Mouse (Mus musculus) myocyte (in vitro differentiated cells): ENCODE results near the gene Macrod1. TPM values are rescaled to one million over a fixed set of nuclear protein-coding genes. Genes with fewer than 3 reads are reported as not detected.

ENCODE experiments used
- H3K27me3 ChIP-seq: one replicate; pipeline ENCODE4 v1.6.1; 2011; ENCODE audit not compliant: control insufficient read depth, insufficient read depth, insufficient read length
- H3K36me3 ChIP-seq: one replicate; pipeline ENCODE4 v1.6.1; 2011; ENCODE audit not compliant: control insufficient read depth, insufficient read depth
- H3K4me2 ChIP-seq: one replicate; pipeline ENCODE4 v1.6.1; 2011; ENCODE audit warnings: low read depth, control low read depth
- H3K4me3 ChIP-seq: one replicate; pipeline ENCODE4 v1.5.1; 2011; ENCODE audit warnings: mild to moderate bottlenecking, control low read depth, moderate library complexity
- H3K79me2 ChIP-seq: one replicate; pipeline ENCODE4 v1.6.1; 2011; ENCODE audit not compliant: control insufficient read depth, insufficient read depth
- H3ac ChIP-seq: one replicate; pipeline ENCODE4 v1.6.1; 2011; ENCODE audit not compliant: control insufficient read depth, insufficient read length
- CEBPB ChIP-seq: IDR thresholded peaks from 2 replicates; pipeline ENCODE4 v1.6.1; 2011; ENCODE audit warnings: mild to moderate bottlenecking, moderate library complexity; ENCODE audit not compliant: poor library complexity, insufficient read depth, severe bottlenecking
- E2F4 ChIP-seq: IDR thresholded peaks from one replicate; pipeline ENCODE4 v1.6.1; 2011; ENCODE audit warnings: mild to moderate bottlenecking, control low read depth, moderate library complexity; ENCODE audit not compliant: insufficient read depth
- MAX ChIP-seq: IDR thresholded peaks from one replicate; pipeline ENCODE4 v1.6.1; 2011; ENCODE audit warnings: low read depth, mild to moderate bottlenecking, control low read depth
- MYOD1 ChIP-seq, 3 experiments: IDR thresholded peaks; one replicate each; pipeline ENCODE4 v1.6.1; 2011; ENCODE audit warnings: control low read depth in 2 of 3, low read depth in 2 of 3, mild to moderate bottlenecking in 2 of 3, moderate library complexity in 1 of 3; ENCODE audit not compliant: insufficient read length in 2 of 3, control insufficient read depth in 1 of 3
- MYOG ChIP-seq, 3 experiments: IDR thresholded peaks; one replicate each; pipeline ENCODE4 v1.6.1; 2011; ENCODE audit warnings: control low read depth in 2 of 3, low read depth in 2 of 3, mild to moderate bottlenecking in 2 of 3; ENCODE audit not compliant: insufficient read length in 2 of 3, control insufficient read depth in 1 of 3, insufficient read depth in 1 of 3
- POLR2A ChIP-seq: IDR thresholded peaks from one replicate; pipeline ENCODE4 v1.6.1; 2011; ENCODE audit warnings: low read depth, mild to moderate bottlenecking, control low read depth, moderate library complexity; ENCODE audit not compliant: insufficient read length
- POLR2AphosphoS2 ChIP-seq: IDR thresholded peaks from one replicate; pipeline ENCODE4 v1.6.1; 2011; ENCODE audit warnings: low read depth, control low read depth; ENCODE audit not compliant: insufficient read length
- REST ChIP-seq: IDR thresholded peaks from one replicate; pipeline ENCODE4 v1.6.1; 2011; ENCODE audit warnings: mild to moderate bottlenecking, control low read depth, moderate library complexity; ENCODE audit not compliant: insufficient read depth, insufficient read length
- SRF ChIP-seq: IDR thresholded peaks from one replicate; pipeline ENCODE4 v1.6.1; 2011; ENCODE audit warnings: low read depth; ENCODE audit not compliant: control insufficient read depth, insufficient read length
- TCF12 ChIP-seq: IDR thresholded peaks from one replicate; pipeline ENCODE4 v1.6.1; 2011; ENCODE audit warnings: mild to moderate bottlenecking, control low read depth; ENCODE audit not compliant: poor library complexity, insufficient read depth, severe bottlenecking
- TCF3 ChIP-seq: IDR thresholded peaks from one replicate; pipeline ENCODE4 v1.6.1; 2011; ENCODE audit warnings: low read depth, control low read depth; ENCODE audit not compliant: insufficient read length
- USF1 ChIP-seq: IDR thresholded peaks from one replicate; pipeline ENCODE4 v1.6.1; 2011; ENCODE audit warnings: low read depth, mild to moderate bottlenecking, control low read depth, moderate library complexity
- polyA plus RNA-seq: library from polyadenylated mRNA; unstranded; fragments of >200 nt; fragmentation: generic; extraction: Trizol; gene quantifications from one replicate; pipeline ENCODE4 v1.2.1, GENCODE M21; 2012; ENCODE audit warnings: missing spikeins

Macrod1 gene
- polyA plus RNA-seq, 1 experiment: 82.4 TPM

GRCm38 (mm10) chr19:7122277-7122676 lies 65.7 kb downstream of the Macrod1 start:
- TF ChIP-seq MYOG (IDR thresholded peaks at IDR 0.05; ENCODE audit: control insufficient read depth in 1 of 3, insufficient read depth in 1 of 3, insufficient read length in 2 of 3, low read depth in 2 of 3) (no peak), CEBPB (no peak), TCF3 (no peak), SRF (no peak), REST (no peak)
- Histone ChIP-seq H3K4me3 (no peak overlapping the region), H3K27me3 (no peaks in the 10 kb centered on the region), H3K4me2 (no peak overlapping the region), H3ac (no peak overlapping the region), H3K36me3 (no peaks in the 10 kb centered on the region), H3K79me2 (no peaks in the 10 kb centered on the region)

- Histone ChIP-seq H3K4me2 (no peak overlapping the region), H3K27me3 (no peaks in the 10 kb centered on the region), H3K4me3 (no peak overlapping the region), H3ac (no peak overlapping the region), H3K79me2 (no peaks in the 10 kb centered on the region), H3K36me3 (no peaks in the 10 kb centered on the region)
- no peak for TF ChIP-seq POLR2AphosphoS2
- peak in 2 of 3 experiments; percentile 4 to 23 for TF ChIP-seq MYOD1 (IDR thresholded peaks at IDR 0.05; ENCODE audit: control insufficient read depth in 1 of 3, insufficient read length in 2 of 3, low read depth in 2 of 3)
- peak in 2 of 3 experiments; percentile 8 to 31 for TF ChIP-seq MYOG (IDR thresholded peaks at IDR 0.05; ENCODE audit: control insufficient read depth in 1 of 3, insufficient read depth in 1 of 3, insufficient read length in 2 of 3, low read depth in 2 of 3)
- TF ChIP-seq REST: no peak
- TF ChIP-seq USF1: no peak
- no peak for TF ChIP-seq TCF12
- TF ChIP-seq CEBPB: no peak
Measured at GRCm38 (mm10) chr19:7122698-7123306, 66.2 kb downstream of the Macrod1 start.

- no peak for TF ChIP-seq SRF
- TF ChIP-seq E2F4: no peak
- no peak for TF ChIP-seq REST
- peak; percentile 89 for TF ChIP-seq TCF3
- TF ChIP-seq MYOD1 (IDR thresholded peaks at IDR 0.05; ENCODE audit: control insufficient read depth in 1 of 3, insufficient read length in 2 of 3, low read depth in 2 of 3): peak; percentile 72 to 99 (median 98)
- TF ChIP-seq MYOG (IDR thresholded peaks at IDR 0.05; ENCODE audit: control insufficient read depth in 1 of 3, insufficient read depth in 1 of 3, insufficient read length in 2 of 3, low read depth in 2 of 3): peak; percentile 69 to 97 (median 90)
- TF ChIP-seq CEBPB: peak; percentile 80; the same call in 1 of the 2 replicates
- no peak for TF ChIP-seq USF1
- TF ChIP-seq POLR2AphosphoS2: no peak
- peak; percentile 95 for TF ChIP-seq TCF12
- no peak for TF ChIP-seq MAX
- no peak for TF ChIP-seq POLR2A
- no peak overlapping the region for H3ac ChIP-seq
- no peaks in the 10 kb centered on the region for H3K36me3 ChIP-seq
- H3K4me2 ChIP-seq: peak overlapping the region; percentile 6
- H3K27me3 ChIP-seq: no peaks in the 10 kb centered on the region
- no peaks in the 10 kb centered on the region for H3K79me2 ChIP-seq
- no peak overlapping the region for H3K4me3 ChIP-seq
Measured at GRCm38 (mm10) chr19:7125526-7126156, 69.0 kb downstream of the Macrod1 start.

- no peaks in the 10 kb centered on the region for H3K36me3 ChIP-seq
- peak overlapping the region; percentile 6 for H3K4me2 ChIP-seq
- no peak overlapping the region for H3K4me3 ChIP-seq
- no peaks in the 10 kb centered on the region for H3K79me2 ChIP-seq
- peak in 2 of 3 experiments; percentile 42 to 84 for TF ChIP-seq MYOG (IDR thresholded peaks at IDR 0.05; ENCODE audit: control insufficient read depth in 1 of 3, insufficient read depth in 1 of 3, insufficient read length in 2 of 3, low read depth in 2 of 3)
- no peak for TF ChIP-seq CEBPB
- peak; percentile 18 for TF ChIP-seq TCF12
- no peak for TF ChIP-seq REST
- no peak for TF ChIP-seq MAX
- TF ChIP-seq POLR2AphosphoS2: no peak
- TF ChIP-seq TCF3: no peak
- TF ChIP-seq MYOD1 (IDR thresholded peaks at IDR 0.05; ENCODE audit: control insufficient read depth in 1 of 3, insufficient read length in 2 of 3, low read depth in 2 of 3): peak in 2 of 3 experiments; percentile 78 to 80
- no peak for TF ChIP-seq E2F4
- no peak for TF ChIP-seq POLR2A
- TF ChIP-seq USF1: no peak
- TF ChIP-seq SRF: no peak
- no peaks in the 10 kb centered on the region for H3K27me3 ChIP-seq
- no peak overlapping the region for H3ac ChIP-seq
Measured at GRCm38 (mm10) chr19:7126209-7126608, 69.6 kb downstream of the Macrod1 start.

GRCm38 (mm10) chr19:7126933-7127332 lies 70.3 kb downstream of the Macrod1 start:
- H3K4me3 ChIP-seq: no peak overlapping the region
- TF ChIP-seq USF1 (no peak), MYOG (IDR thresholded peaks at IDR 0.05; ENCODE audit: control insufficient read depth in 1 of 3, insufficient read depth in 1 of 3, insufficient read length in 2 of 3, low read depth in 2 of 3) (no peak), SRF (no peak), TCF3 (no peak), CEBPB (no peak)
- no peaks in the 10 kb centered on the region for H3K27me3 ChIP-seq
- no peak overlapping the region for H3K4me2 ChIP-seq
- no peak overlapping the region for H3ac ChIP-seq
- no peaks in the 10 kb centered on the region for H3K36me3 ChIP-seq
- H3K79me2 ChIP-seq: no peaks in the 10 kb centered on the region
